Mouse (Mus musculus): ENCODE results near the gene Obp2b. TPM values are rescaled to one million over a fixed set of nuclear protein-coding genes. Genes with fewer than 3 reads are reported as not detected.
"Not testable (repeated sequence)": the region's sequence is repeated elsewhere in the genome, so short reads cannot be mapped to it uniquely, and the experiment has no call there.

Obp2b gene
- not detected in 2 replicates for polyA plus RNA-seq (2014; fragmentation: Nextera tagmentation; extraction: Ambion mirVana)

DNA sequence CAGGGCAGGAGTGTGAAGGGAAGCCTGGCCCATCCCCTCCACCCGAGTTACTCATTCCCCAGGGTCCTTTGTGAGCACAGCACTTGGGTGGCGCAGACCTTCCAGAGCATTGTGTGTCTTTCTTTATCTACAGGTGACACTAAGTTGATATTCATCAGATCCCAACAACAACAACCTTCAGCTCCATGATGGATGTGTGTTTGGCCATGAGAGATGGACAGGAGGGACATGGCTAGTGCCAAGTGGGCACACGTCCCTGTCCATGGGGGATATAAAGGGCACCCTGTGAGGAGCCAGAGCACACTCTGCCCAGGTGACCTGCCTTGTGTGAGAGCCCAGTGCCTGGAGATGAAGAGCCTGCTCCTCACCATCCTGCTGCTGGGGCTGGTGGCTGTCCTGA, at the start of gene Obp2b:
Gene Obp2b (plus strand): TSS at position 301 of the 400 bp plus-strand sequence.
- not testable (repeated sequence) for ATAC-seq (ENCODE audit: low FRiP score, low TSS enrichment)
- WGBS: 90% methylated on average over 3 of the region's 3 CpGs

DNA sequence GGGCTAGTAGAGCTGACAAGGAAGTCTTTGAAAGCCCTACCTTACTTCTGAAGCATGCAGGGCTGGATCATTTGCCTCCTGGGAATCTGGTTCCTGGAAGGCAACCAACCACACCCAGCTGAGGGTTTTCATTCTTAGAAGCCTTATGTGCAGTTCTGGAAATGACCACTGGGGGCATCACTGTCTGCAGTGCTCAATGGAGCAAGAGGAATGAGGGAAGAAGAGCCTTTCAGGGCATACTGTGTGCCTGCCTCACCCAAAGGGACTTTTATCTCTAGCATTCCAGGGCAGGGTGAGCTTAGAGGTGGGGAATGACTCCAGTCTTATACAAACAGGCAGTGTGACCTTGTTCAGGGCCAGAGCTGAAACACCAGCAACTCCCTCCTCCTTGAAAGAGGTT, 42.2 kb upstream of the Obp2b start:
- Histone ChIP-seq H3K4me2 (replicated peaks; ENCODE audit: low read depth, low read length) (no peak overlapping the region), H3K4me1 (ENCODE audit: control insufficient read depth, insufficient read depth, low read length) (no peaks in the 10 kb centered on the region), H3K4me3 (ENCODE audit: low read length) (no peak overlapping the region), H3K27me3 (ENCODE audit: control insufficient read depth, insufficient read depth, low read length) (no peaks in the 10 kb centered on the region), H3K36me3 (ENCODE audit: control insufficient read depth, insufficient read depth, low read length) (no peaks in the 10 kb centered on the region), H3K9ac (ENCODE audit: low read depth, low read length) (no peak overlapping the region), H3K27ac (ENCODE audit: low read depth, low read length) (no peak overlapping the region), H3K9me3 (ENCODE audit: control insufficient read depth, low read length) (no peaks in the 10 kb centered on the region)
- no peak for ATAC-seq (ENCODE audit: low FRiP score, low TSS enrichment)

More for the DNA sequence above, at the start of gene Obp2b:
- H3K9me3 ChIP-seq (ENCODE audit: control insufficient read depth, low read length); H3K27ac ChIP-seq (ENCODE audit: low read depth, low read length); H3K27me3 ChIP-seq (ENCODE audit: control insufficient read depth, insufficient read depth, low read length); H3K4me1 ChIP-seq (ENCODE audit: control insufficient read depth, insufficient read depth, low read length); H3K4me2 ChIP-seq (replicated peaks; ENCODE audit: low read depth, low read length); H3K9ac ChIP-seq (ENCODE audit: low read depth, low read length); H3K36me3 ChIP-seq (ENCODE audit: control insufficient read depth, insufficient read depth, low read length); H3K4me3 ChIP-seq (ENCODE audit: low read length): not testable (repeated sequence)

DNA sequence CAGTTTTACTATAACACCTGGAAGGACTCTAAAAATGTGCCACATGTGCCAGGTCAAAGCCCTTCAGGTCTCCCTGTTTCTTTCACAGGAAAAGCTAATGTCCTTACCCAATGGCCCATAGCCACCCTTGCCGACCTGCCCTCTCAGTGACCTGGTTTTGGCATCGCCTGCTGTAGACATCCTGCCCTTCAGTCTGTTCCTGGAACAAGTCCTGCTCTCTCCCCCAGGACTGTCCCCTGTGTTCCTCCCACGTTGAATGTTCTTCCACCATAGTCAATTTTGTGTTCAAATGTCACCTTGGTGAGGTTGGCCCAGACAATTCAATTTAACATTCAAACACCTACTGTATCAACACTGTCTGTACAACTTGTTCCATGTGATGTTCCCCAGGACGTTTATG, 39.9 kb upstream of the Obp2b start:
- Histone ChIP-seq H3K27me3 (ENCODE audit: control insufficient read depth, insufficient read depth, low read length) (no peaks in the 10 kb centered on the region), H3K4me1 (ENCODE audit: control insufficient read depth, insufficient read depth, low read length) (no peaks in the 10 kb centered on the region), H3K27ac (ENCODE audit: low read depth, low read length) (no peak overlapping the region), H3K36me3 (ENCODE audit: control insufficient read depth, insufficient read depth, low read length) (no peaks in the 10 kb centered on the region), H3K4me2 (replicated peaks; ENCODE audit: low read depth, low read length) (no peak overlapping the region), H3K9ac (ENCODE audit: low read depth, low read length) (no peak overlapping the region), H3K9me3 (ENCODE audit: control insufficient read depth, low read length) (no peaks in the 10 kb centered on the region), H3K4me3 (ENCODE audit: low read length) (no peak overlapping the region)
- WGBS: 25% methylated on average over 4 of the region's 4 CpGs
- ATAC-seq (ENCODE audit: low FRiP score, low TSS enrichment): no peak

DNA sequence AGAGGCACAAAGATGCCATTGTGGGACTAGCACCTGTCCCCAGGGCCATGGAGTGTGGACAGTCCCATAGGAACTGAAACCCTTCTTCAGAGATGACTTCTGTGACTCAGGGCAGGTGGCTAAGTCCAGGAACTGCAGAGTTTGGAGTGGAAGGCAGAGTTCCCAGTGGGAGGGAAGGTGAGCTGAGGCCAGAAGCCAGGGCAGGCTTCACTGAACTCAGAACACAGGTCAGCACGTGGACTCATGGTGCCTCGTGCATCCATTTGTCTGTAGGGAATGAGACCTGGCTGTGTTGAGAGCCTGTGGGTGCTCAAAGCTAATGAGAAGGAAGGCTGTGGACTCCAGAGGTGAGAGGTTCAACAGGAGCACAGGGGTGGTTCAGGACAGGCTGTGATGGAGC, 38.1 kb upstream of the Obp2b start:
- 68% methylated on average over 2 of the region's 2 CpGs for WGBS
- Histone ChIP-seq H3K9me3 (ENCODE audit: control insufficient read depth, low read length) (no peaks in the 10 kb centered on the region), H3K4me1 (ENCODE audit: control insufficient read depth, insufficient read depth, low read length) (no peaks in the 10 kb centered on the region), H3K27me3 (ENCODE audit: control insufficient read depth, insufficient read depth, low read length) (no peaks in the 10 kb centered on the region), H3K4me2 (replicated peaks; ENCODE audit: low read depth, low read length) (no peak overlapping the region), H3K36me3 (ENCODE audit: control insufficient read depth, insufficient read depth, low read length) (no peaks in the 10 kb centered on the region), H3K9ac (ENCODE audit: low read depth, low read length) (no peak overlapping the region), H3K27ac (ENCODE audit: low read depth, low read length) (no peak overlapping the region), H3K4me3 (ENCODE audit: low read length) (no peak overlapping the region)
- no peak for ATAC-seq (ENCODE audit: low FRiP score, low TSS enrichment)

DNA sequence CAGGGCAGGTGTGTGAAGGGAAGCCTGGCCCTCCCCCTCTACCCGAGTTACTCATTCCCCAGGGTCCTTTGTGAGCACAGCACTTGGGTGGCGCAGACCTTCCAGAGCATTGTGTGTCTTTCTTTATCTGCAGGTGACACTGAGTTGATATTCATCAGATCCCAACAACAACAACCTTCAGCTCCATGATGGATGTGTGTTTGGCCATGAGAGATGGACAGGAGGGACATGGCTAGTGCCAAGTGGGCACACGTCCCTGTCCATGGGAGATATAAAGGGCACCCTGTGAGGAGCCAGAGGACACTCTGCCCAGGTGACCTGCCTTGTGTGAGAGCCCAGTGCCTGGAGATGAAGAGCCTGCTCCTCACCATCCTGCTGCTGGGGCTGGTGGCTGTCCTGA, 37.1 kb upstream of the Obp2b start, which contains the start of gene Obp2a:
Gene Obp2a (plus strand): TSS at position 301 of the 400 bp plus-strand sequence.
- WGBS: 85% methylated on average over 3 of the region's 3 CpGs
- H3K9me3 ChIP-seq (ENCODE audit: control insufficient read depth, low read length); H3K27me3 ChIP-seq (ENCODE audit: control insufficient read depth, insufficient read depth, low read length); H3K4me1 ChIP-seq (ENCODE audit: control insufficient read depth, insufficient read depth, low read length); H3K27ac ChIP-seq (ENCODE audit: low read depth, low read length); H3K9ac ChIP-seq (ENCODE audit: low read depth, low read length); ATAC-seq (ENCODE audit: low FRiP score, low TSS enrichment); H3K4me2 ChIP-seq (replicated peaks; ENCODE audit: low read depth, low read length); H3K4me3 ChIP-seq (ENCODE audit: low read length); H3K36me3 ChIP-seq (ENCODE audit: control insufficient read depth, insufficient read depth, low read length): not testable (repeated sequence)

DNA sequence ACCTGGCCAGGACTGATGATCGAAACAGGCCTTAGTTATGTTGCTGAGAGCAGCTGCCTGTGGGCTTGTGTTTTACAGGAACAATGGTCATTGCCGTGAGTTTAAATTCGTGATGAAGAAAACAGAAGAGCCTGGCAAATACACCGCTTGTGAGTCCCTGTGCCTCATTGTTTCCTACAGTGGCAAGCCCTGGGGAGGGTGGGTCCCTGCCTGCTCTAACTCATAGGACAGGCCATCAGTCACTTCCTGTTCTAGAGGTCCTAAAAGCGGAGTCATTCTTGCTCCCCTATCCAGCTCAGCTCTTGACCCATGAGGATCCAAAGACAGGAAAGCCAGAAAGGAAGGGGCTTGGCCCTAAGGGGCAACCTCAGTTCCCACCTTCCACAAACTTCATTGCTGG, 35.8 kb upstream of the Obp2b start:
- WGBS: 84% methylated on average over 5 of the region's 5 CpGs
- no peak for ATAC-seq (ENCODE audit: low FRiP score, low TSS enrichment)
- H3K36me3 ChIP-seq (ENCODE audit: control insufficient read depth, insufficient read depth, low read length): no peaks in the 10 kb centered on the region

DNA sequence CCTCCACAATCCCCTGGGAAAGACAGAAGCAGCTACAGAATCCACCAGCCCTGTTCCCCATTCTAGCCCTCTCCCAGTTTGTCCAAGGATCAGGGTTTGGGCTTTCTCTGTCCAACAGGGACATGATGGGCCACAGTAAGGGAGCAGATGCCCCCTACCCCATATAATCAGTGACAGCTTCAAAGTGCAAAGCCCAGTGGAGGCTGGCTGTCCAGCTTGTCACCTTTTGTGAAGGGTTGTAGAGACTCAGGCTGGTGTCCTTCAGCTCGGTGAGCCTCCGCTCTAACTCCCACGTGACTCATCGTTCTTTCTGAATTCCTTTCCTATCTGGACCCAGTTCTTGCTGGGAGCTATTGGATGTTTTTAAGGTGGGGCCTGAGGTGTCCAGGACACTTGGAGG, 33.1 kb upstream of the Obp2b start:
- Histone ChIP-seq H3K27ac (ENCODE audit: low read depth, low read length) (no peak overlapping the region), H3K36me3 (ENCODE audit: control insufficient read depth, insufficient read depth, low read length) (no peaks in the 10 kb centered on the region; the same call in 1 of the 2 replicates), H3K4me2 (replicated peaks; ENCODE audit: low read depth, low read length) (no peak overlapping the region), H3K4me1 (ENCODE audit: control insufficient read depth, insufficient read depth, low read length) (peaks cover 8% of the 10 kb centered on the region; the same call in 1 of the 2 replicates), H3K4me3 (ENCODE audit: low read length) (no peak overlapping the region), H3K27me3 (ENCODE audit: control insufficient read depth, insufficient read depth, low read length) (no peaks in the 10 kb centered on the region), H3K9me3 (ENCODE audit: control insufficient read depth, low read length) (no peaks in the 10 kb centered on the region), H3K9ac (ENCODE audit: low read depth, low read length) (no peak overlapping the region)
- no peak for ATAC-seq (ENCODE audit: low FRiP score, low TSS enrichment)
- WGBS: 78% methylated on average over 4 of the region's 4 CpGs

More for the DNA sequence above, 35.8 kb upstream of the Obp2b start:
- Histone ChIP-seq H3K4me2 (replicated peaks; ENCODE audit: low read depth, low read length) (no peak overlapping the region), H3K4me3 (ENCODE audit: low read length) (no peak overlapping the region), H3K9ac (ENCODE audit: low read depth, low read length) (no peak overlapping the region), H3K27ac (ENCODE audit: low read depth, low read length) (no peak overlapping the region), H3K27me3 (ENCODE audit: control insufficient read depth, insufficient read depth, low read length) (no peaks in the 10 kb centered on the region), H3K9me3 (ENCODE audit: control insufficient read depth, low read length) (no peaks in the 10 kb centered on the region), H3K4me1 (ENCODE audit: control insufficient read depth, insufficient read depth, low read length) (no peaks in the 10 kb centered on the region)

DNA sequence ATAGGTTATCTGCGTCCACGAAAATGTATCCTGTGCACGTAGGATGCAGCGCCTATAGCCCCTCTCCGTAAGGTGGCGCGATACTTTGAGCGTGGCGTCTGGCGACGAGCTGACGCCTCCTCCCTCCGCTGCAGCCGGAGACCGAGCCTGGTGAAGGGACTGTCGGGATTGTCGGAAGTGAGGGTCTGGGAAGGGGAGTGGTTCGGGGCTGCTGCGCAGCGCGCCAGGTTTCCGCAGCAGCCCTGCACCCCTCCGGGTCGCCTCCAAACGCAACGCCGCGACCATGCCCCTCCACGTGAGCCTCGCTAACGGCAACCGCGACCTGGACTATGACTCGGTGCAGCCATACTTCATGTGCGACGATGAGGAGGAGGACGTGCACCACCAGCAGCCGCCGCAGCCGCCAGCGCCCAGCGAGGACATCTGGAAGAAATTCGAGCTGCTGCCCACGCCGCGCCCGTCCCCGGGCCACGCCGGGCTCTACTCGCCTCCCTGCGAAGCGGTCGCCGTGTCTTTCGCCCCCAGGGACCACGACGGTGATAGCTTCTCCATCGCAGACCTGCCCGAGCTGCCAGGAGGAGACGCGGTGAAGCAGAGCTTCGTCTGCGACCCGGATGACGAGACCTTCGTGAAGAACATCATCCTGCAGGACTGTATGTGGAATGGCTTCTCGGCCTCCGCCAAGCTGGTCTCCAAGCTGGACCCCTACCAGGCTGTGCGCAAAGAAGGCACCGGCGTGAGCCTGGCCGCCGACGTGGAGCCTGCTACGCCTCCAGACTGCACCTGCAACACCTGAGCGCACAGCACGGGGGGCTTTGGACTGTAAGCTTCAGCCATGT, 29.9 kb upstream of the Obp2b start, which contains the start of gene Bmyc:
Gene Bmyc (plus strand): TSS at position 97 of the 839 bp plus-strand sequence.
- Histone ChIP-seq H3K4me3 (ENCODE audit: low read length) (peak within 1 kb of the TSS; percentile 81), H3K9me3 (ENCODE audit: control insufficient read depth, low read length) (no peaks in the 10 kb centered on the region), H3K4me1 (ENCODE audit: control insufficient read depth, insufficient read depth, low read length) (peaks cover 8% of the 10 kb centered on the region; the same call in 1 of the 2 replicates), H3K9ac (ENCODE audit: low read depth, low read length) (peak within 1 kb of the TSS; percentile 68), H3K27me3 (ENCODE audit: control insufficient read depth, insufficient read depth, low read length) (no peaks in the 10 kb centered on the region), H3K27ac (ENCODE audit: low read depth, low read length) (peak within 1 kb of the TSS; percentile 76), H3K36me3 (ENCODE audit: control insufficient read depth, insufficient read depth, low read length) (no peaks in the 10 kb centered on the region; the same call in 1 of the 2 replicates), H3K4me2 (replicated peaks; ENCODE audit: low read depth, low read length) (peak within 1 kb of the TSS; percentile 92)
- under 1% methylated on average over 78 of the region's 78 CpGs for WGBS
- ATAC-seq (ENCODE audit: low FRiP score, low TSS enrichment): peak; percentile 92

DNA sequence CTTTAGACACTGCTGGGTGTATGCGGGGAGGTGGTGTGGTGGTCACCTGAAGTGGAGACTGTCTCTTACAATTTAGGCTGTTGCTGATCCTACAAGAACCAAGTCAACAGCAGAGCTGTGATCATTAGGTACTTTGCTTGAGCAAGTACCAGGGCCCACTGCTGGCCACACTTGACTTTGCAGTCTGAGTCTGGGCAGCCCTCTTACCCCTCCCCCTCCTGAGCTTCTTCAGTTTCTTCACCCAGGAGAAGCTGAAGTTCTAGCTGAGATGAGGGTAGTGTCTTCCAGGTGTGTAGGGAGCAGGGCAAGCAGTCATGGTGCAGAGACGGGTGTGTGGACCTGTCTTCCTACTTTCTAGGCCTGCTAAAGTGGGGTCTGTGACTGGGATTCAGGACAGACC, 28.7 kb upstream of the Obp2b start:
- 0 out of 2 replicates have a peak, but pooled peaks have one; percentile 11 for ATAC-seq (ENCODE audit: low FRiP score, low TSS enrichment)
- Histone ChIP-seq H3K4me2 (replicated peaks; ENCODE audit: low read depth, low read length) (peak overlapping the region; percentile 27), H3K27ac (ENCODE audit: low read depth, low read length) (no peak overlapping the region), H3K36me3 (ENCODE audit: control insufficient read depth, insufficient read depth, low read length) (no peaks in the 10 kb centered on the region; the same call in 1 of the 2 replicates), H3K4me3 (ENCODE audit: low read length) (no peak overlapping the region), H3K4me1 (ENCODE audit: control insufficient read depth, insufficient read depth, low read length) (peaks cover 8% of the 10 kb centered on the region; the same call in 1 of the 2 replicates), H3K27me3 (ENCODE audit: control insufficient read depth, insufficient read depth, low read length) (no peaks in the 10 kb centered on the region), H3K9me3 (ENCODE audit: control insufficient read depth, low read length) (no peaks in the 10 kb centered on the region), H3K9ac (ENCODE audit: low read depth, low read length) (no peak overlapping the region)
- WGBS: 74% methylated on average over 2 of the region's 2 CpGs

Measured in kidney, embryonic 14.5 days (tissue).